Mouse (Mus musculus) liver, embryonic 15.5 days (tissue): ENCODE measurements around the gene 1500009L16Rik. TPM values are rescaled to one million over a fixed set of nuclear protein-coding genes. Genes with fewer than 3 reads are reported as not detected.

ENCODE experiments used
- ATAC-seq: fragments of 200-750 bp; cut with Nextera tagmentation; 2 replicates; pipeline ENCODE4 v1.8.0; 2017; ENCODE audit warnings: moderate number of reproducible peaks, mild to moderate bottlenecking, moderate library complexity; ENCODE audit not compliant: insufficient read depth
- H3K27ac ChIP-seq: fragments of 300-500 bp; sonication (generic); replicated peaks from 2 replicates; pipeline ENCODE4 v1.5.1; 2015; ENCODE audit warnings: mild to moderate bottlenecking, inconsistent platforms
- H3K27me3 ChIP-seq: fragments of 300-500 bp; sonication (generic); 2 replicates; pipeline ENCODE4 v1.6.1; 2015; ENCODE audit warnings: mild to moderate bottlenecking, inconsistent platforms
- H3K36me3 ChIP-seq: fragments of 300-500 bp; sonication (generic); replicated peaks from 2 replicates; pipeline ENCODE4 v1.6.1; 2015; ENCODE audit warnings: moderate library complexity, mild to moderate bottlenecking, inconsistent platforms
- H3K4me1 ChIP-seq: fragments of 300-500 bp; sonication (generic); replicated peaks from 2 replicates; pipeline ENCODE4 v1.6.1; 2015; ENCODE audit warnings: inconsistent platforms
- H3K4me2 ChIP-seq: fragments of 300-500 bp; sonication (generic); 2 replicates; pipeline ENCODE4 v1.6.1; 2015; ENCODE audit warnings: moderate library complexity, mild to moderate bottlenecking, inconsistent platforms
- H3K4me3 ChIP-seq: fragments of 300-500 bp; sonication (generic); replicated peaks from 2 replicates; pipeline ENCODE4 v1.5.1; 2015; ENCODE audit warnings: mild to moderate bottlenecking, inconsistent platforms
- H3K9ac ChIP-seq: fragments of 300-500 bp; sonication (generic); 2 replicates; pipeline ENCODE4 v1.6.1; 2015; ENCODE audit warnings: moderate library complexity, mild to moderate bottlenecking, inconsistent platforms
- H3K9me3 ChIP-seq: fragments of 300-500 bp; sonication (generic); replicated peaks from 2 replicates; pipeline ENCODE4 v1.6.1; 2016; ENCODE audit warnings: inconsistent platforms
- WGBS: fragments of 180-500 bp; shearing (Covaris S2); methylation state at CpG from one replicate; pipeline ENCODE4 v1.1.7; 2015; ENCODE audit warnings: mixed read lengths; ENCODE audit not compliant: insufficient replicate concordance; 5-methylcytosine and 5-hydroxymethylcytosine counted together
- polyA plus RNA-seq: library from polyadenylated mRNA; unstranded; fragments of >200 nt; fragmentation: Nextera tagmentation; extraction: Ambion mirVana; gene quantifications from 2 replicates; pipeline ENCODE4 v1.2.1, GENCODE M21; 2015

The 1500009L16Rik gene
- polyA plus RNA-seq, 1 experiment from 2014 or later = 1.2 TPM

DNA sequence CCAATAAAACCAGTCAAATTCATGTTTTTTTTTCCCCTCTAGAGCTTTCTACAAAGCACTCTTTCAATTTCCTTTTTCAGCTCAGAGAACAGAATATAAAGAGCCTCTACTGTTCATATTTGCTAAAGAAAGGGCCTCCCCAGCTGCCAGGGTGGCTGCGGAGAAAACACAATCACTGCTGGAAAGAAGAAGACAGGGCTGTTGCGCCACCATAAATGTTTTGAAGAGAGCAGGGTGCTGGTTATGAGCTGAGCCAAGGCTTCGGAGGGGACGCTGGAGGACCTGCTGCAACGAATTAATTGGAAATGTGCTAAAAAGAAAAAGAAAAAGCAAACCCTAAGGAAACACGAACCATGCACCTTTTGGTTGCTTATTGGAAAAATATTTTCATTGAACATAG is 81.4 kb downstream of the 1500009L16Rik start:
- no peaks in the 10 kb centered on the region for H3K36me3 ChIP-seq
- no peak overlapping the region for H3K9ac ChIP-seq
- no peaks in the 10 kb centered on the region for H3K27me3 ChIP-seq
- H3K4me3 ChIP-seq = no peak overlapping the region
- 59% methylated on average over 6 of the region's 6 CpGs for WGBS
- no peak overlapping the region for H3K4me2 ChIP-seq
- H3K27ac ChIP-seq = no peak overlapping the region
- no peaks in the 10 kb centered on the region for H3K4me1 ChIP-seq
- no peak for ATAC-seq
- H3K9me3 ChIP-seq = no peaks in the 10 kb centered on the region

DNA sequence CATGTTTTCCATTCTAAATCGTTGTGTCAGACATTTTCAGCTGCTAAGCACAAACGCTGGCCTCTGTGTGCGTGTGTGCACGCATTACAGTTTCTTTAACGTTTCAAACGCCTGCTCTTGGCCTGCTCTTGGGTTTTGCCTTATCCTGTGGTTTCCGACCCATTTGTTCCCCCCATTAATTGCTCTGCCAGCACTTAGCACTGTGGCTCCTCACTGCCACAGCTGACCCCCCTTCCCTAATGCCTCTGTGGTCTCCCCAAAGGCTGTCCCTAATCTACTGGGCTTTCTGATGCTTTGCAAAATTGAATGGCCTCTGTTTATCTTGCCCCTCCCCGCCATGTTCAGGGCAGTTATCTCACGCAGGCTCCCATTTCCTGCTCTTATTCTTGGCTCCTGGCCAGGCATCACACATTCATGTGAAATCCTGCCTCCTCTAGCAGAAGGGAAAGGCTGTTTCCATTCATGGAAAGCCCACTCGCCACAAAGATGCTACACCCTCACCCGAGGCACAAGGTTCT is 82.6 kb downstream of the 1500009L16Rik start:
- no peak for ATAC-seq
- WGBS = 12% methylated on average over 11 of the region's 11 CpGs
- no peak overlapping the region for H3K4me2 ChIP-seq

DNA sequence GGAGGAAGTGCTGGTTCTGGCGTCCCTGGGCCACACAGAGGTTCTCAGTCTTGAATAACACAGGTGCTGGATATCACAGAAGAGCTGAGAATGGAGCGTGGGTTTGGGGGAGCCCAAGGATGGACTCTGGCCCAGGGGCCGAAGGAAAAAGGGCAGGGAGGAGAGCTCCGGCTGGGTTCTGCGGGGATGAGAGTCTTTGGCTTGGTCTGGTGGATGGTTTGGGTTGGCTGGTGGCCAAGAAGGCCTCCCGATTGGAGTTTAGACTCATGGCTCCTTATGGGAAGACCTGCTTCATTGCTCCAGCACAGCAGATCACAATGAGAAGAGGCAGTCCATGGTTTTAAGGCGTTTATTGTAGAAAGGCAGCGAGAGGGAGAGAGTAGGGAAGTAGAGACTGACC is 84.6 kb downstream of the 1500009L16Rik start:
- Histone ChIP-seq H3K4me3 (no peak overlapping the region), H3K27me3 (no peaks in the 10 kb centered on the region), H3K36me3 (no peaks in the 10 kb centered on the region), H3K4me1 (no peaks in the 10 kb centered on the region), H3K27ac (no peak overlapping the region), H3K9me3 (no peaks in the 10 kb centered on the region), H3K9ac (no peak overlapping the region), H3K4me2 (no peak overlapping the region)
- 69% methylated on average over 8 of the region's 8 CpGs for WGBS
- ATAC-seq = no peak

More for the DNA sequence above, 82.6 kb downstream of the 1500009L16Rik start:
- no peaks in the 10 kb centered on the region for H3K9me3 ChIP-seq
- H3K9ac ChIP-seq = no peak overlapping the region
- no peak overlapping the region for H3K27ac ChIP-seq
- H3K4me1 ChIP-seq = no peaks in the 10 kb centered on the region
- H3K4me3 ChIP-seq = no peak overlapping the region
- H3K27me3 ChIP-seq = no peaks in the 10 kb centered on the region
- no peaks in the 10 kb centered on the region for H3K36me3 ChIP-seq

Other genes with a start within 250 kb of the 1500009L16Rik start
- 0.21 and 0.55 TPM in 2 replicates for gene Aldh1l2, start 188.7 kb upstream of the 1500009L16Rik start, polyA plus RNA-seq
- gene Washc4, start 179.1 kb upstream of the 1500009L16Rik start, polyA plus RNA-seq = 10.2 and 10.5 TPM in 2 replicates
- 9.8 and 13.2 TPM in 2 replicates for gene Appl2, start 74.1 kb upstream of the 1500009L16Rik start, polyA plus RNA-seq